Mouse (Mus musculus) megakaryocyte, embryonic 14.5 days (primary cell): ENCODE results near the gene Brd9.

ENCODE experiments used
- FLI1 ChIP-seq: IDR thresholded peaks from 2 replicates; pipeline ENCODE4 v1.6.1; 2012; ENCODE audit warnings: low read length, inconsistent platforms, mixed read lengths
- GATA1 ChIP-seq: IDR thresholded peaks from 3 replicates; pipeline ENCODE4 v1.6.1; 2012; ENCODE audit warnings: mixed read lengths, low read length, inconsistent platforms, borderline replicate concordance

DNA sequence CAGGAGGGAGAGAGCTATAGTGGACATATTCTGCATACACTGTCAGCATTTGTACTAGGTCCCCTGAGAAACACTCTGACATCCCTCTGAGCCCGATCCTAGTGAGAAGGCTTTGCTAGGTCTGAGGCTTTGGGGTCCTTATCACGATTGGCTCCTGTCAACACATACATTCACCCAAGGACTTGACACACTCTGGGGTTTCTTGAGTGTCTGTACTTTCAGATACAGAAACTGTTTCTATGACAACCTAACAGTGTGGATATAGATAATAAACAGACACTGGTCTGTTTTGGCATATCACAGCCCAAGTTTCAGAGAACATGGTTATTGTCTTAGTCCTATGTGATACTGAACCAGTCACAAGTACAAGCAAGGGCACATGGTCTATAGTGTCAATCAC lies 53.1 kb downstream of the Brd9 start:
- TF ChIP-seq GATA1 (no peak), FLI1 (no peak)
